Mouse (Mus musculus) heart, embryonic 16.5 days (tissue): ENCODE results near the gene Mrtfa. TPM values are rescaled to one million over a fixed set of nuclear protein-coding genes. Genes with fewer than 3 reads are reported as not detected.
A peak's percentile ranks its signal among the peaks of the same experiment; 100 is the strongest.

Source experiments
- ATAC-seq: fragments of 200-750 bp; cut with Nextera tagmentation; replicated peaks from 2 replicates; pipeline ENCODE4 v1.8.0; 2017; ENCODE audit warnings: moderate number of reproducible peaks; ENCODE audit not compliant: insufficient read depth, low FRiP score; ENCODE audit errors: extremely low read depth
- H3K27ac ChIP-seq: fragments of 300-500 bp; sonication (generic); 2 replicates; pipeline ENCODE4 v1.5.1; 2014; ENCODE audit warnings: mild to moderate bottlenecking, low read length, control low read depth, moderate library complexity
- H3K27me3 ChIP-seq: fragments of 300-500 bp; sonication (generic); 2 replicates; pipeline ENCODE4 v1.6.1; 2014; ENCODE audit warnings: low read length, mixed read lengths; ENCODE audit not compliant: control insufficient read depth, insufficient read depth
- H3K36me3 ChIP-seq: fragments of 300-500 bp; sonication (generic); 2 replicates; pipeline ENCODE4 v1.6.1; 2014; ENCODE audit not compliant: control insufficient read depth, insufficient read depth
- H3K4me1 ChIP-seq: fragments of 300-500 bp; sonication (generic); 2 replicates; pipeline ENCODE4 v1.6.1; 2014; ENCODE audit warnings: low read length, mixed read lengths; ENCODE audit not compliant: control insufficient read depth, insufficient read depth
- H3K4me2 ChIP-seq: fragments of 300-500 bp; sonication (generic); 2 replicates; pipeline ENCODE4 v1.6.1; 2014; ENCODE audit warnings: low read depth, mild to moderate bottlenecking, control low read depth, low read length
- H3K4me3 ChIP-seq: fragments of 300-500 bp; sonication (generic); 2 replicates; pipeline ENCODE4 v1.5.1; 2014; ENCODE audit warnings: mild to moderate bottlenecking, control low read depth, low read length
- H3K9ac ChIP-seq: fragments of 300-500 bp; sonication (generic); 2 replicates; pipeline ENCODE4 v1.6.1; 2014; ENCODE audit warnings: low read length, control low read depth
- H3K9me3 ChIP-seq: fragments of 300-500 bp; sonication (generic); replicated peaks from 2 replicates; pipeline ENCODE4 v1.6.1; 2016; ENCODE audit warnings: low read length; ENCODE audit not compliant: control insufficient read depth
- WGBS: fragments of 180-500 bp; shearing (Covaris S2); extraction: QIAGEN DNeasy Blood & Tissue Kit; methylation state at CpG from one replicate; pipeline ENCODE4 v1.1.7; 2014; 5-methylcytosine and 5-hydroxymethylcytosine counted together
- polyA plus RNA-seq: library from polyadenylated mRNA; unstranded; fragments of >200 nt; fragmentation: Nextera tagmentation; extraction: Ambion mirVana; gene quantifications from 2 replicates; pipeline ENCODE4 v1.2.1, GENCODE M21; 2015

The Mrtfa gene
- polyA plus RNA-seq, 1 experiment from 2014 or later: 14.1 TPM

DNA sequence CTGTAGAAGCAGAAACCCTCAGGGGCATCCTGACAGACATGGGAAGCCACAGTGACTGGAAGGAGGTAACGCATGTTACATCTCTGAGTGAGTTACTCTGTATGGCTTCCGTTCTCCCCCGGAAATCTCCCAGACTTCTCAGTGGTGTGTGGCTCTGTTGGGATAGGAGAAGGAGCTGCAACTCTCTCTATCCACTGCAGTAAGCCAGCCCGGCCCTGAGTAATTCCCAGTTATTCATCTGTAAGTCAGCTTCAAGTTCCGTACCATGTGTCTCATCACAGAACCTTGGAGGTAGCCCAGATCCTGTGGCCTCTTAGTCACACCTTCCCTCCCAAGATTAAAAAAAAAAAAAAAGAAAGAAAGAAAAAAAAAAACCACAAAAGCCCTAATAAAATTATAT, 1.8 kb upstream of the Mrtfa start:
- 82% methylated on average over 5 of the region's 5 CpGs for WGBS

DNA sequence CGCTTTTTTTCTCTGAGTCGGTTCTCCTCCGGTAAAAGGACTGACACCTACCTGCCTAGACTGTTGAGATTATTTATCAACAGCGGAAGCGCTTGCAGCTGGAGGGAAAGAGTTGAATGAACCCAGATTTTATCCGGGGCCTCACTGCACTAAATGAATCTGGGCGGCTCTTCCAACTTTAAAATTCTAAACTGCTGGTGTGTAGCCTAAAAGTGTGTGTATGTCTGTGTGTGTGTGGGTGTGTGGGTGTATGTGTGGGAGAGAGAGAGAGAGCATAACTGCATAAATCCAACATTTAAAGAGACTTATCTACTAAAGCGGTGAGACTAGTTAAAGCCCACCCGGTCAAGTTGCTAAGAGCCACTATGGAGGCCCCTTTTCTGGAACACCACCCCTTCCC, 746 bp upstream of the Mrtfa start:
- peak overlapping the region; percentile 98 for H3K4me3 ChIP-seq
- peak overlapping the region; percentile 80 for H3K27ac ChIP-seq
- H3K9ac ChIP-seq: peak overlapping the region; percentile 87
- no peaks in the 10 kb centered on the region for H3K9me3 ChIP-seq
- peak overlapping the region; percentile 81 for H3K4me2 ChIP-seq
- no peaks in the 10 kb centered on the region for H3K36me3 ChIP-seq
- H3K27me3 ChIP-seq: no peaks in the 10 kb centered on the region
- WGBS: 26% methylated on average over 9 of the region's 9 CpGs
- ATAC-seq: no peak
- H3K4me1 ChIP-seq: peaks cover 17% of the 10 kb centered on the region; the same call in 1 of the 2 replicates

More for the DNA sequence above, 1.8 kb upstream of the Mrtfa start:
- Histone ChIP-seq H3K4me3 (no peak overlapping the region), H3K9ac (no peak overlapping the region), H3K36me3 (no peaks in the 10 kb centered on the region), H3K27ac (no peak overlapping the region), H3K4me1 (peaks cover 17% of the 10 kb centered on the region; the same call in 1 of the 2 replicates), H3K4me2 (no peak overlapping the region), H3K9me3 (no peaks in the 10 kb centered on the region), H3K27me3 (no peaks in the 10 kb centered on the region)
- no peak for ATAC-seq

DNA sequence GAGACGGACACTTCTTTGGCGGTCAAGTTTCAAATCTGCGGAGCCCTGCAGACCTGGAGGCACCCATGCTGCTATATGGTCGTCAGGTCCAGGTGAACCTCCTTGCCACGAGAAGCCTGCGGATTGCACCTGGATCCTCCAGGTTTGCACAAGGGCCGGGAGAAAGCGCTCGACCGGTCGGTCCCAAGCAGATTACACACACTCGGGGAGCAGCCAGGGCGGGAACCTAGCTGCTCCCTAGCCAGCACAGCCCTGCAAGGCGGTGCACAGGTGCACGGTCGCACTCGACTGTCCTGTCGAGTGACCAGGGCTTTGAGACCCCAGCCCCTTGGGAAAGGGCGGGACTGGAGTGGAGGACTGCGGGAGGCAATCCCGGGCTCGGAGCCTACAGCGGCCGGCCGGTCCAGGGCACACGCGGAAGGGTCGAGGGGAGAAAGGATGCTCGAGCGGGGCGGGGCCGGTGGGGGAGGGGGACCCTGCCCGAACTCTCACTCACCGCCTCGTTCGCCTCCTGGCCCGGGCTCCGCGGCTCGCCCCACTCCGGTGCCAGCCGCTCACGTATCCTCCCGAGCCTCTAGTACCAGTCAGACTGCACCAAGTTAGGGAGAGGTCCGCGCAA, 437 bp downstream of the Mrtfa start:
- Histone ChIP-seq H3K27ac (peak overlapping the region; percentile 73), H3K9ac (peak overlapping the region; percentile 95), H3K36me3 (no peaks in the 10 kb centered on the region), H3K9me3 (no peaks in the 10 kb centered on the region), H3K4me1 (peaks cover 17% of the 10 kb centered on the region; the same call in 1 of the 2 replicates), H3K4me2 (peak overlapping the region; percentile 97), H3K4me3 (peak overlapping the region; percentile 98), H3K27me3 (no peaks in the 10 kb centered on the region)
- ATAC-seq: peak; percentile 29
- under 1% methylated on average over 46 of the region's 46 CpGs for WGBS

DNA sequence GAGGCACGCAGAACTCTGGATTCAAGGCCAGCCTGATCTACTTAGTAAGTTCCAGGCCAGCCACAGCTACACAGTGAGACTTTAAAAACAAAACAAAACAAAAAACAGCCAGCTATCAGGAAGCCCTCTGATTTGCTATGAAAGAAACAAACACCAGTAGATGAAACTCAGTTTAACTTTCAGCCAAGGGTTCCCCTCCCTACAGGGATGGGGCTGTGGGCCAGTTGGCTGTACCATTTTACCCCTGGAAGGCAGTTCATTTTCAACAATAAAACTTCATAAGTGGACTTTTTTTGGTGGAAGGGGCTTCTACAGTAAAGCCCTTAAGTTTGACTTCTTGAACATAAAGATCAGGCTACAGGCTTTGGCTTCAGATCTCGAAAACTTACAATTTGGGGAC, 1.5 kb downstream of the Mrtfa start:
- peak overlapping the region; percentile 97 for H3K4me2 ChIP-seq
- H3K27ac ChIP-seq: no peak overlapping the region
- 88% methylated on average over 2 of the region's 2 CpGs for WGBS
- no peaks in the 10 kb centered on the region for H3K27me3 ChIP-seq
- no peak overlapping the region for H3K9ac ChIP-seq
- no peaks in the 10 kb centered on the region for H3K36me3 ChIP-seq
- ATAC-seq: no peak
- H3K4me3 ChIP-seq: no peak overlapping the region
- no peaks in the 10 kb centered on the region for H3K9me3 ChIP-seq
- H3K4me1 ChIP-seq: peaks cover 17% of the 10 kb centered on the region; the same call in 1 of the 2 replicates

DNA sequence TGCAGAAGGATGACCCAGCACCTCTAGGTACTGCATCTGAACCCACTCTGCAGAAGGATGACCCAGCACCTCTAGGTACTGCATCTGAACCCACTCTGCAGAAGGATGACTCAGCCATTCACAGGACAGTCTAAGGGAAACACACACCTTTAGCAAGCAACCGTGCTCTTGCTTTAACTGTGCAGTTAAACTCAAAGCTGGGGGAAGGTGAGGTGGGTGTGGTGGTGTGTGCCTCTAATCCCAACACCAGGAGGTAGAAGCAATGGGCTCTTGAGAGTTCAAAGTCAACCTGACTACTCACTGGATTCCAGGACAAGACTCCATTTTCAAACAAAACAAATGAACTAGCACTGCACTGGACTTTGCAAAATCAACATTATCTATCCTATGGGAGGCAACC, 5.6 kb downstream of the Mrtfa start:
- peaks cover 16% of the 10 kb centered on the region; the same call in 1 of the 2 replicates for H3K4me1 ChIP-seq
- H3K9me3 ChIP-seq: no peaks in the 10 kb centered on the region
- H3K27ac ChIP-seq: no peak overlapping the region
- no peaks in the 10 kb centered on the region for H3K36me3 ChIP-seq
- H3K4me3 ChIP-seq: no peak overlapping the region
- no peaks in the 10 kb centered on the region for H3K27me3 ChIP-seq
- ATAC-seq: no peak
- H3K9ac ChIP-seq: no peak overlapping the region
- no peak overlapping the region for H3K4me2 ChIP-seq
- WGBS: 100% methylated on average over 1 of the region's 1 CpGs

DNA sequence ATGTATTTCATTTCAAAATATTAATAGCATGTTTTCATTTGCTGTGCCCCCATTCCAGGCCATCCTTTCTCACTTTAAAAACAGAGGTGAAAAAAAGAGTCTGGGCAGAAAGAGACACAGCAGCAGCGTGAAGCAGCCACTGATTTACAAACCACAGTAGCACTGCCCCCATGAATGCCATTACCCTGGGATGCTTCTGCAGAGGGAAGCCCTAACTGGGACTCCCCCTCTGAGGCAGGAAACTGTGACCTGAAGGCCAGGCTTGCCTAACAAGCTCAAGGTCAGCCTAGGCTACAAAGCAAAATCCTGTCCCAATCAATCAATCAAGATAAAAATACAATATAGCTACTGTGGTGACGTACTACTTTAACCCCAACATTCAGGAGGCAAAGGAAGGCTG, 9.3 kb downstream of the Mrtfa start:
- H3K27ac ChIP-seq: no peak overlapping the region
- ATAC-seq: no peak
- H3K36me3 ChIP-seq: no peaks in the 10 kb centered on the region
- no peak overlapping the region for H3K4me2 ChIP-seq
- no peaks in the 10 kb centered on the region for H3K27me3 ChIP-seq
- no peak overlapping the region for H3K4me3 ChIP-seq
- no peaks in the 10 kb centered on the region for H3K9me3 ChIP-seq
- WGBS: 68% methylated on average over 2 of the region's 2 CpGs
- H3K4me1 ChIP-seq: peaks cover 26% of the 10 kb centered on the region
- no peak overlapping the region; the same call in 1 of the 2 replicates for H3K9ac ChIP-seq

DNA sequence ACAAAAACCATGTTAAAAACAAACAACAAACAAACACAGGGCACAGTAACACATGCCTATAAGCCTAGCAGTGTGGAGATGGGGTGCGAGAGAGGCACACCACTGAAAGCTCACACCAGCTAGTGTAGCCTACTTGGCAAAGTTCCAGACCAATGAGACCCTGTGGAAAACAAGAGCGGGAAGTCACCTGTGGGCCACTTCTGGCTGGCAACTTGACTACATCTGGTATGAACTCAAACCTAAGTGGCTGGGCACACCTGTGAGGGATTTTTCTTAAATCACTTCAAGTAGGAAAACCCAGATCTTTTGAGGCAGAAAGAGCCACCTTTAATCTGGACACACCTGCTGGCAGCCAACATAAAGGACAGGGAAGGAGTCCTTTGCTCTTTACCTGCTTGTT, 11.0 kb downstream of the Mrtfa start:
- H3K4me3 ChIP-seq: no peak overlapping the region
- H3K9me3 ChIP-seq: no peaks in the 10 kb centered on the region
- WGBS: 63% methylated on average over 2 of the region's 2 CpGs
- no peaks in the 10 kb centered on the region for H3K27me3 ChIP-seq
- H3K36me3 ChIP-seq: no peaks in the 10 kb centered on the region
- no peak for ATAC-seq
- peaks cover 40% of the 10 kb centered on the region for H3K4me1 ChIP-seq
- no peak overlapping the region for H3K9ac ChIP-seq
- H3K4me2 ChIP-seq: no peak overlapping the region
- H3K27ac ChIP-seq: no peak overlapping the region

DNA sequence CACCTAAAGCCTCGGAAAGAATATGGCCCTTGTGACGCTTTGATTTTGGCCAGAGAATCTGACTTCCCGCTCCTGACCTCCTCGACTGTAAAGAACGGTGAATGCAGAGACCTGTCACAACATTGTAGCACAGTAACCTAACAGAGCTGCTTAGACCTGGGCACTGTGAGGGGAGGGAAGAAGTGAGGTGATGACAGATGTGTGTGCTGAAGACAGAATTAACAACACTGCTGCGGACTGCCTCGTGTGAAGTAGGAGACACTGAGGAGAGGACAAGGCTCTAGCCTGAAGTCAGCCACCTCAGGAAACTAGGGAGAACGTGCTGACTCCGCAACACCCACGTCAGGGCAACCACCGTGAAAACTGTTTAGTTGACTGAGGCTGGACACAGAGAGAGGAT, 11.9 kb downstream of the Mrtfa start:
- Histone ChIP-seq H3K4me1 (peaks cover 43% of the 10 kb centered on the region), H3K27me3 (no peaks in the 10 kb centered on the region), H3K36me3 (no peaks in the 10 kb centered on the region), H3K9ac (no peak overlapping the region), H3K4me2 (no peak overlapping the region), H3K27ac (no peak overlapping the region), H3K4me3 (no peak overlapping the region), H3K9me3 (no peaks in the 10 kb centered on the region)
- 29% methylated on average over 11 of the region's 11 CpGs for WGBS
- ATAC-seq: peak; percentile 65

DNA sequence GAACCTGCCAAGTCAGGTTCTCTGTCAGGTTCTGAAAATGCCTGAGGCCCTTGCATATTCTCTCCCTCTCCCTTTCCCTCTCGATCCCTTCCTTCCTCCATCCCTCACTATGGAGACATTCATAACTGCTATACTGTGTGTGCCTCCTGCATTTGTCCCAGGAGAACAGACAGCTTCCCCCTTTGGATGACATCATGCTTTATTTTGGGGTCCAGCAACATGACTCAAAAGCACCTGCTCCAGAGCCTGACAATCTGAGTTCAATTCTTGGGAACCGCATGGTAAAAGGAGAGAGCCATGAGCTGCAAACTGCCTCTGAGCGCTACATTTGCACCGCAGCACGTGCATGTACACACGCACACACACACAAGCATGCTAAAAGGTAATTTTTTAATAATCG, 12.7 kb downstream of the Mrtfa start:
- no peaks in the 10 kb centered on the region for H3K27me3 ChIP-seq
- H3K4me2 ChIP-seq: no peak overlapping the region
- H3K9ac ChIP-seq: peak overlapping the region; percentile 7; the same call in 1 of the 2 replicates
- H3K9me3 ChIP-seq: no peaks in the 10 kb centered on the region
- no peak for ATAC-seq
- H3K36me3 ChIP-seq: no peaks in the 10 kb centered on the region
- 0 out of 2 replicates have a peak overlapping the region, but pooled peaks have one; percentile 18 for H3K27ac ChIP-seq
- peaks cover 43% of the 10 kb centered on the region for H3K4me1 ChIP-seq
- WGBS: 78% methylated on average over 7 of the region's 7 CpGs
- no peak overlapping the region for H3K4me3 ChIP-seq
